Mouse (Mus musculus): ENCODE measurements at regions not wholly inside any gene's neighbourhood (a gene's known extent, or its start where the extent isn't known, plus 50 kb on each side); places are given as distances from the start of the nearest gene placed in this dataset.

DNA sequence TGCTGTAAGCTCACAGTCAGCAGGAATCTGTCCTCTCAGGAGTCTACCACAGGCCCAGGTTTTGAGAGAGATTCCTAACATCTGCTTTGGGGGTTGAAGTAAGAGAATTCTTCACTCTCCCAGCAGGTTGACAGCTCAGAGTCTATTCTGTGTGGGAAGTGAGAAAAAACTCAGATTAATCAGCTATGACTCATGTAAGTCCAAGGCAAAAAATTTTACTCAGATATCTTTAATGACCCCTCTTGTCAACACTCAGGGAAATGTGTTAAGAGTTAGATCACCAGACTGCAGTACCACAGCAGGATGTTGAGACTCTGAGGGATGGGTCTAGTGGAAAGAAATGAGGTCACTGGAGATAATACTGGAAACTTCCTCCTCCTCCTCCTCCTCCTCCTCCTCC, 688.4 kb downstream of the Hs3st4 start:
- no peak for DNase-seq (ENCODE audit: low spot score)

- no peak for DNase-seq (ENCODE audit: low spot score)
Measured at GRCm38 (mm10) chr7:124676854-124677515, 694.3 kb downstream of the Hs3st4 start.

- DNase-seq (ENCODE audit: low spot score): no peak
Measured at GRCm38 (mm10) chr7:124680561-124680960, 697.9 kb downstream of the Hs3st4 start.

- no peak for DNase-seq (ENCODE audit: low spot score)
Measured at GRCm38 (mm10) chr7:124681212-124681611, 698.5 kb downstream of the Hs3st4 start.

- DNase-seq (ENCODE audit: low spot score): no peak
Measured at GRCm38 (mm10) chr7:124681820-124682219, 699.2 kb downstream of the Hs3st4 start.

DNA sequence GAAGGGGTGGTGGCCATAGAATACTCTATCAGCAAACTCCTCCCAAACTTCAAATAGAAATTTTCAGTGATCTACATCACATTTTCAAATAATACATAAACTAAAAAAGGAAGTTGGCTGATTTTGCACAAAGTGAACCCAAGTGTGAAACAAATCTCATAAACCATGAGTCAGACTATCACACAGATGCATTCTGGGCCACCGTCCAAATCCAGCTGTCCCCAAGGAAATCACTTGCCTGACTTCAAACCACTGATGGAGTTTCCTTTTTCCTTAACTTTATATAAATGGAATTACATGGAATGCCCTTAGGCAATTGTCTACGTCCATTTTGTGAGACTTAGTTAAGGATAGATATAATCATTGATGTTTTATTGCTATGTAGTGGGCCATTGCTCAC, 702.8 kb downstream of the Hs3st4 start:
- no peak for DNase-seq (ENCODE audit: low spot score)

- DNase-seq (ENCODE audit: low spot score): no peak
Measured at GRCm38 (mm10) chr7:124704163-124704824, 721.6 kb downstream of the Hs3st4 start.

DNA sequence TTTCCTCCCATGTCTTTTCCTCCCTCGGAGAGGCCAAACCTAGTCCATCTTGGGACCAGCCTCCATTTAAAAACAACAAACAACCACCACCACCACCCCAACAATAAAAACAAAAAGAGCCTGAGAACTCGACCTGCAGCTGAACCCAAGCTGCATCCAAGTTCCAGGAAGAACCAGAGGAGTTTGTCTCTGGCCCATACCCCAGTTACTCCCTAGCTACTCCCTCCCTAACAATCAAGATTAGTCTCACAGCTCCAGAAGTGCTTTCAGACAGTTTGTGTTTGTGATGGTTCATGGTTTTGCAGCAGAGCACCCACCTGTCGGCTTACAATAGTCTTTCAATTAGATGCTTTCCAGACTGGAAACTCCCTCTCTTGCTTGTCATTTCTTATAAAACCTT, 724.5 kb downstream of the Hs3st4 start:
- no peak for DNase-seq (ENCODE audit: low spot score)

DNA sequence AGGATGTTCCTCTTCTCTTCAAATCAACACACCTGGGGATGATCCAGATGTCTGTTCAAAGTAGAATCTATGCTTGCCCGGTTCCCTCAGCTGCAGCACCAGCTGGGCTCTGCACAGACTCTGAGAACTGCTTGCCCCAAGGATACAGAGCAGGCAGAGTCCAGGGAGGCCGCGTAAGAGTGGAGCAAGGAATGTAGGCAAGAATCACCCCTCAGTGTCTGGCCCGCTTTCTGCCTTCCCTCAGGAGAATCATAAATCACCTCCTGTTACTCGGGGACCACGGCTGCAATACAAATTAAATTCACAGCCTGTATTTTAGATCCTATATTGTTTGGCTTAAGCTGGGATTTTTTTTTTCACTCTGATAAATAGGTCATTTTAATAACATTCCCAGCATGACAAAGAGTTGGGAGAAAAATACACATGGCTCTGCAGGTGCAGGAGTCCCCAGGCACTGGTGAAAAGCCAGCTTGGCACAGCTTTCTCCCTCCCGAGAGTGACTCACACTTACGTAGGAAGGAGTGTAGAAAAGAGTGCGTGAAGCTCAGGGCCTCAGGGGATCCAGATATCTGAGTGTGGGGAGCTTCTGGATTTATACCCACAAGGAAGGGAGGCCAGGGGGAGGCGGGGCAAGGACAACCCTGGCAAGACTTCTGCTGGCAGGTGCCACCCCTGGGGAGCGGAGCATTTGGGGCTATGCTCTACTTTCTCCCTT, 726.3 kb downstream of the Hs3st4 start:
- DNase-seq (ENCODE audit: low spot score): no peak

DNA sequence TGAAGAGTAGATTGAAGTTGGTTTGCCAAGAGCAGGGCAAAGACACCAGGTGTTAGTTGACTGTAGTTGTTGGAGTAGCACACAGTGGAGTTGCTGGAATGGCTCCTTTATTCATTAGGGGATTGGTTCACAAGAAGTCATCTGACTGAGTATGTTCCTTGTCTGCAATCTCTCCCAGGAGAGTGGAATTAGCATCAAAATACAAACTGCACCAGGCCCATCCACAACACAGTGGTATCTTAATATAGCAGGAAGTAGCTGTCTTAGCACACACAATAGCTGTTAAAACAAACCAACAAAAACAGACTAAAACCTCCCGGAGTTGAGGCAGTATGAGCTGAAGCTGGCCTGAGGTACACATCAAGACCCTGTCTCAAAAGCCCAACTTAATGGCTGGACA, 723.5 kb upstream of the Kdm8 start:
- no peak for DNase-seq (ENCODE audit: low spot score)

DNA sequence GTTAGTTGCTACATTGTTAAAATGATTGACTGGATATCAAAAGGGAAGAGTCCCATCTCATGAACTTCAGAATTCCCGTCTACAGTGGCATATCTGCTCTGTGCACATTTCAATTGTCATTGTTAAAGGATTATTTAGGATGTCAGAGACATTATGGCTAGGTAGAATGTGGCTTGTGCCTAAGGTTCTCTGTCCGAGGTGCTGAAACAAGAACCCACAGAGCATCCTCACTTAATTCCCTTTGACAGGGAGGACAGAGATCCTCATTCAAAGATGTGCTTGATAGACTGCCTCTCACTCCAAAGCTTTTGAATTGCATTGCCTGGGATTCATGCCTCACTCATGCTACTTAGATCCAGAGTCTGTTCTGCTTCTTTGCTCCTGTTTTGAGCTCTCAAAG, 702.4 kb upstream of the Kdm8 start:
- DNase-seq (ENCODE audit: low spot score): peak; percentile 67

GRCm38 (mm10) chr7:124746321-124746720, 698.2 kb upstream of the Kdm8 start:
- no peak for DNase-seq (ENCODE audit: low spot score)

DNA sequence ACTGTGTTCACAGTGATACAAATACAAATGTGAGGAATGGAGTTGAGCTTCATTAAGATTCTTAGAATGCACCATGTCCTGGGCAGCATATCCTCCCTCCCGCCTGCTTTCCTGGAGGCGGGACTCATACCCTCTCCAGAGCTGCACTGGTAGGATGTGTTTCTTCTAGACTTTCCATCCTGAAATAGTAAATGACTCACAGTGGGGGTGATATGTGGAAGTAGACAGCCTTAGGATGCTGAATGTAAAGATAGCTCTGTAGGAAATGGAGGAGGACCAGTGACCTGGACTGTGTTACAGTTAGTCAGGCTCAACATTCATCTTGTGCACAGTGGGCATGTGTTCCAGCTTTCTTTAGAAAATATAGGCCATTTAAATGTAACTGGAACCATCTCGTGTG, 696.1 kb upstream of the Kdm8 start:
- no peak for DNase-seq (ENCODE audit: low spot score)

DNA sequence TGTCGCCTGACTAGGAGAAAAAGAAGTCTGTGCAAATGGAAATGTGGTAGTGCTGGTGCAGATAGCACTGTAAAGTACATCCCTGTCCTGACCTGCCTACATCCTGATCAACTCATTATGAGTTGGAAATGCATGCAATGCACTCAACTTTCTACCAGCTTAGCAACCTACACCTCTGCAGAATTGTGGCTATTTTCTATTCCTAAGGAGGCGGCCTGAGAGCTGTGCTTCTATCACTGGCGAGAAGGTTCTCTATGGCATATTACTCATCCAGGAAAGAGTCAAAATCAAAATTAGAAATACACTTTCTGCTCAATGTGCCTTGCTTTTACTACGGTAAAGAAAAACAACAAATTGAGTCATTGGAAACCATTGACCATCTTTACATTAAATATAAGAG, 685.4 kb upstream of the Kdm8 start:
- DNase-seq (ENCODE audit: low spot score): no peak

DNA sequence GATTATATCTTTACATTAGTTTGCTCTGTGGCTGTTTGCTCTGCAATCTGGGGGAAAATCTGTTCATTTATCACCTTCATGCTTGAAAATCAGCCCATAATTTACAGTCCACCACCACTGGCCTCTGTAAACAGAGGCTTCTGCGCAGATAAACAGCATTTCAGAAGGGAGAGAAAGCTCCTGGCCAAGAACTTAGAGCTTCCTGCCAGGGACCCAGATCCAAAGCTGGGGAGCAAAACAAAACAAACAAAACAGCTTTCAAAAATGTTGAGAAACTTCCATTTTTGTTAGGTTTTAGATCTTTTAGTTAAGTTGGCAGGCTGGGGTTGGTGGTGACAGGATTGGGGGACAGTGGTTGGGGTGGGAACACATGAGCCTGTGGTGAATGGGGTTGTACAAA, 666.7 kb upstream of the Kdm8 start:
- DNase-seq (ENCODE audit: low spot score): no peak

DNA sequence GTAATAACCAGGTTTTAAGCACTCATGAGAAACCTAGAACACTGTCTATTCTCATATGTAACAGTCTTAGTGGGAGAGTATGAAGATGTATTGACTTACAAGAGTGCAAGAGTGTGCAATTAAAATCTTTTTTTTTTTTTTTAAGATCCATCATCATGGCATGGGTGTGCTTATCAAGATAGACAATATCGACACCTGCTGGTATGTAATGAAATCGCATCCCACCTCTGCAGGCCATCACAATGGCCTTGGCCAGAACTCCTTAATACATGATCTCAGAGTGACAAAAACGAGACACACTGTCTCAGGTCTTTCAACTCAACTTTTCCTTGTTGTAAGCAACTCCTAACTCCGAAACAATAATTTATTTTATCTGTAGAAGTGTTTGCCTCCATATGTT, 661.7 kb upstream of the Kdm8 start:
- DNase-seq (ENCODE audit: low spot score): peak; percentile 59

DNA sequence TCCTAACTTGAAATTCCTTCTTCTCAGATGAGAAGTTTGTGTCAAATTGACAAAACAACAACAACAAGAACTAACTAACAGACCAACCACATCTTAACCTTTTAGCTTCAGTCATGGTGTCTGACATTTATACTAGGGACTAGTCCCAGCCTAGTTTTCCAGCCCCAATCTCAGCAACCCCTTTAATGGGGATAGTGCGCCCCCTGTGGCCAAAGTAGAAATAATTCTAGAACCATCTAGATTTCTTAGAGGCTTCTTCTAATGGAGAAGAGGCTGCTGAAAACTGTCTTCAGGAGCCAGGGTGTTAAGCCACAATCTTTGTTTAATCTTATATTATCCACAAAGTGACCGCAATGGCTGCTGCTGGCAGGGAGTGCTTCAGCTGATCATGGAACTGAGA, 659.5 kb upstream of the Kdm8 start:
- peak; percentile 3 for DNase-seq (ENCODE audit: low spot score)

DNA sequence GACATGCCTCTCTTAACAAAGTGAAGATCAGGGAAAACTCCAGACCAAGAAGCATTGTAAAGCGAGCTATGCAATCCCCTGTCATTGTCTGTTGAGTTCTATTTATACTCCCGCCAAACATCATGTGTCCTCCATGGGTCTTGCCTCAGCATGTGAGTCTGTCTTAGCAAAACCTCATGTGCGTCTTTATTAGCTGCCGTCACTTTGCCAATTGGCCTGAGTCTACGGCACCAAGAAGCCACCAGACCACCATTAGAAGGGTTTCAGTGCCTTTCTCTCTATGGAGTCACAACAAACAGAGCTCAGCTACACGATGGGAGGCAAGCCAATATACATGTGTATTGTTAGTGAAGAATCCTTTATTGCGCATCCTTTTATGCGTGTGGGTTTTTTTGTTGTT, 658.6 kb upstream of the Kdm8 start:
- DNase-seq (ENCODE audit: low spot score): no peak

DNA sequence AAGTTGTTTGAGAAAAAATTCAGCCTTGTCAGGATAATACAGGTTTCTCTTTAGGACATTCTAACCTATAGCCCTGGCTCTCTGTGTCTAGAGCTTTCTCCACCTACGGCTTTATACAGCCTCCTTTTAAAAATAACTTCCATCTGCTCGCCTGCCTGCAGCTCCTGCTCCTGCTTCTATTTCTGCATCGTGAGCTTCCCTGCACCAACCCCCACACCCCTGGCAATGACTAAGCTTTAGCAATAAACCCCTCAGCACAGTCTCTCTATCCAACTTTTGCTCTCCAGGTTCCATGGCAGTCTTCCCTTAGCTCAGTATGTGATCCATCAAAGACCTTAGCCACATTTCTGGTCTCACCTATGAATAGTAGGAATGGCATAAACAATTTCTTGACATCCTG, 655.7 kb upstream of the Kdm8 start:
- DNase-seq (ENCODE audit: low spot score): no peak

DNA sequence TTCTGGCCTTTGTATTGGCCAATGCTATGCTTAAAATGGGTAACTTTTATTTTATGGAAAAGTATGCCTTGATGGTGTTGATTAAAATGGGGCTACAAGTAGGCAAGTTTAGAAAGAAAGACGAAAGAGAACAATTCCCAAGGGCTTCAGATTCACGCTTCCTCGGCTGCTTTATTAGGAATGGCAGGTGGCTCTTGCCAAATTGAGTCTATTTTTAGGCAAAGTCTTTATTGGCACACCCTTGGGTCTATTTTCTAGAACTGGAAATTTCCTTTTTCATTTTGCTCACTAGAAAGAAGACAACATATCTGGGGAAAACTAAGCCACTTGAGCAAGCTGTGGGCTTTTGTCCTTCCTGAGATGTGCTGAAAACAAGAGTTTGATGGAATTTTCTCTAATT, 641.4 kb upstream of the Kdm8 start:
- no peak for DNase-seq (ENCODE audit: low spot score)

DNA sequence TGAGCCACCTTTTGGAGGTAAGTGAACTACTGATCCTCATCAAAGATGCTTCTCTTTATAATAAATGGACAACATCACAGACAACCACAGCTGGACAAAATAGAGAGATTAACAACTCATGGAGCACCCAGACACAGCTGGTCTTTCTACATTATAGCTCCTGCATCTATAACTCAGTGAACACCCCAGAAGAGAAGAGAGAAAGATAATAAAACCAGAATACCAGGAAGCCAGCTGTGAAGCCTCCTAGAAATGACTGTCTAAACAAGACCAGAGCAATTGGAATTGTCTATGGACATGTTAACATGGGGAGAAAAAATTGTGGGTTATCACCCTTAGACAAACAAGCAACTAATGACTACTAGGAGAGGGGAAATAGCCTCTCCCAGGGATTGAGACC, 609.8 kb upstream of the Kdm8 start:
- DNase-seq (ENCODE audit: low spot score): no peak

GRCm38 (mm10) chr7:124836531-124836930, 607.9 kb upstream of the Kdm8 start:
- no peak for DNase-seq (ENCODE audit: low spot score)

GRCm38 (mm10) chr7:124855056-124855455, 589.4 kb upstream of the Kdm8 start:
- DNase-seq (ENCODE audit: low spot score): no peak

DNA sequence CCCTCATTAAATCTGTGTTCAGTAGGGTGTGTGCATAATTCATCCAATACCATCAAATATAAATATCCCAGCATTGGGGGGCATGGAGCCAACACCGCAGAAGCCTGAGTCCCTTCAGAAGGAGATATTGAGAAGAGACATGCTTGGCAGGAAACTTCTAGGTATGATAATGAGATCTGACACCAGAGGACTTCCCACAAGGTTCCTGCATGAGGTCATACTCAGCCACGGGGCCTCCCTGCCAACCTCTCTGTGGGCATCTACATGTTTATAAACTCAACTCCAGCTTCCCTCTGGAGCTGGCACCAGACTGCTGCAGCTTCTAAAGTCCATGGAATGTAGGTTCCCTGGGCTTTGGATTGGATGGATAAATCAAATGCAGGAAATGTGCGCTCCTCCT, 587.4 kb upstream of the Kdm8 start:
- no peak for DNase-seq (ENCODE audit: low spot score)
